23 mouse cellular contexts compared by ENCODE assay signal in genomic region chr14:28409390-28409789, GRCm38 (mm10).
DNase-seq lines count a peak whose midpoint lies in the region; ATAC-seq and TF ChIP-seq lines count a peak whose summit lies in the region.
"Had no signal": no experiment of that assay in that cellular context is flagged by ENCODE, and none has a peak within 500 bp of the region (broad histone marks: within the 10 kb centered on the region; RNA-seq: fewer than 3 reads in every experiment).

No protein-coding gene starts in this region.

- no peaks in the 10 kb centered on the region for H3K36me3 ChIP-seq in lung, embryonic 16.5 days (ENCODE audit: control insufficient read depth, insufficient read depth, low read length)
- no peaks in the 10 kb centered on the region for H3K36me3 ChIP-seq in stomach, embryonic 15.5 days
- H3K36me3 ChIP-seq in stomach, postnatal 0 days (ENCODE audit: control insufficient read depth, insufficient read depth, low read length) = no peaks in the 10 kb centered on the region
- H3K36me3 ChIP-seq in stomach, embryonic 16.5 days (ENCODE audit: control insufficient read depth, insufficient read depth, low read length) = no peaks in the 10 kb centered on the region
- H3K36me3 ChIP-seq: embryonic facial prominence, embryonic 12.5 days; embryonic facial prominence, embryonic 15.5 days; hindbrain, embryonic 12.5 days had no signal

- no peak for TF ChIP-seq EP300 in stomach, postnatal 0 days (optimal IDR thresholded peaks at IDR 0.05)

- 48% methylated on average over 1 of the region's 1 CpGs for WGBS in lung, embryonic 16.5 days
- WGBS in stomach, embryonic 15.5 days = 57% methylated on average over 1 of the region's 1 CpGs
- WGBS in stomach, postnatal 0 days = 76% methylated on average over 1 of the region's 1 CpGs
- 44% methylated on average over 1 of the region's 1 CpGs for WGBS in stomach, embryonic 16.5 days

- H3K4me3 ChIP-seq in lung, embryonic 16.5 days (ENCODE audit: low read length) = no peak overlapping the region
- H3K4me3 ChIP-seq in stomach, embryonic 15.5 days (replicated peaks) = no peak overlapping the region
- H3K4me3 ChIP-seq in stomach, postnatal 0 days (ENCODE audit: low read depth, low read length) = no peak overlapping the region
- no peak overlapping the region for H3K4me3 ChIP-seq in stomach, embryonic 16.5 days (replicated peaks; ENCODE audit: low read length)
- H3K4me3 ChIP-seq: embryonic facial prominence, embryonic 12.5 days; embryonic facial prominence, embryonic 15.5 days; gastrocnemius, adult 2 months; hindbrain, embryonic 12.5 days had no signal

- no peak overlapping the region for H3K27ac ChIP-seq in lung, embryonic 16.5 days (ENCODE audit: low read length)
- H3K27ac ChIP-seq in stomach, embryonic 15.5 days = no peak overlapping the region
- H3K27ac ChIP-seq in stomach, postnatal 0 days (replicated peaks) = no peak overlapping the region
- H3K27ac ChIP-seq in stomach, embryonic 16.5 days (ENCODE audit: low read length) = no peak overlapping the region
- H3K27ac ChIP-seq: embryonic facial prominence, embryonic 12.5 days; embryonic facial prominence, embryonic 15.5 days; gastrocnemius, adult 2 months; hindbrain, embryonic 12.5 days had no signal

- ATAC-seq in lung, embryonic 16.5 days (ENCODE audit: low read depth) = peak; percentile 62; the same call in 1 of the 2 replicates
- 0 out of 2 replicates have a peak, but pooled peaks have one; percentile 41 for ATAC-seq in stomach, embryonic 15.5 days (ENCODE audit: insufficient read depth, low FRiP score, low read depth)
- no peak; the same call in 1 of the 2 replicates for ATAC-seq in stomach, postnatal 0 days (ENCODE audit: low FRiP score, low TSS enrichment)
- peak; percentile 62; the same call in 1 of the 2 replicates for ATAC-seq in stomach, embryonic 16.5 days (ENCODE audit: insufficient read depth, low FRiP score)
- ATAC-seq: CD4-positive, CD25-positive, alpha-beta regulatory T cell, adult 4 months; forebrain, embryonic 14.5 days; forebrain, postnatal 0 days had no signal

- peak; percentile 1 for DNase-seq in kidney, postnatal 10 days
- no peak for DNase-seq in kidney, adult 18-20 months
- no peak for DNase-seq in lung, postnatal 4 days
- no peak for DNase-seq in stomach, postnatal 0 days (ENCODE audit: low spot score)
- no peak for DNase-seq in retina, embryonic 14.5 days (ENCODE audit: low spot score)
- DNase-seq: adrenal gland, adult 2 months; adrenal gland, postnatal 14 days; cerebellum, adult 11 months; cerebellum, adult 2 months; cerebellum, adult 9-11 months; cerebellum, postnatal 25 days; forebrain, postnatal 0 days; gastrocnemius, adult 2 months; gastrocnemius, postnatal 25 days had no signal

- H3K9me3 ChIP-seq in lung, embryonic 16.5 days (ENCODE audit: control insufficient read depth, low read length) = no peaks in the 10 kb centered on the region
- H3K9me3 ChIP-seq in stomach, embryonic 15.5 days = no peaks in the 10 kb centered on the region
- no peaks in the 10 kb centered on the region for H3K9me3 ChIP-seq in stomach, postnatal 0 days (ENCODE audit: control insufficient read depth, low read length)
- H3K9me3 ChIP-seq in stomach, embryonic 16.5 days (replicated peaks; ENCODE audit: control insufficient read depth, low read length) = no peaks in the 10 kb centered on the region
- H3K9me3 ChIP-seq: embryonic facial prominence, embryonic 12.5 days; embryonic facial prominence, embryonic 15.5 days; hindbrain, embryonic 12.5 days had no signal

- no peak for TF ChIP-seq CTCF in stomach, postnatal 0 days (IDR thresholded peaks at IDR 0.05; ENCODE audit: low read depth)

- H3K27me3 ChIP-seq in lung, embryonic 16.5 days (ENCODE audit: control insufficient read depth, insufficient read depth, low read depth, low read length) = no peaks in the 10 kb centered on the region
- no peaks in the 10 kb centered on the region for H3K27me3 ChIP-seq in stomach, embryonic 15.5 days (replicated peaks)
- H3K27me3 ChIP-seq in stomach, postnatal 0 days (ENCODE audit: control insufficient read depth, insufficient read depth, low read length) = no peaks in the 10 kb centered on the region
- H3K27me3 ChIP-seq in stomach, embryonic 16.5 days (ENCODE audit: control insufficient read depth, insufficient read depth, low read length) = no peaks in the 10 kb centered on the region
- H3K27me3 ChIP-seq: embryonic facial prominence, embryonic 12.5 days; embryonic facial prominence, embryonic 15.5 days; hindbrain, embryonic 12.5 days had no signal

- no peak overlapping the region for H3K9ac ChIP-seq in lung, embryonic 16.5 days (ENCODE audit: low read length)
- no peak overlapping the region for H3K9ac ChIP-seq in stomach, embryonic 15.5 days
- H3K9ac ChIP-seq in stomach, postnatal 0 days (ENCODE audit: low read length) = no peak overlapping the region
- H3K9ac ChIP-seq in stomach, embryonic 16.5 days (ENCODE audit: low read length) = no peak overlapping the region
- H3K9ac ChIP-seq: embryonic facial prominence, embryonic 12.5 days; embryonic facial prominence, embryonic 15.5 days; forebrain, postnatal 0 days; hindbrain, embryonic 12.5 days had no signal

- H3K4me2 ChIP-seq in lung, embryonic 16.5 days (ENCODE audit: low read depth, low read length) = no peak overlapping the region
- no peak overlapping the region for H3K4me2 ChIP-seq in stomach, embryonic 15.5 days
- H3K4me2 ChIP-seq in stomach, postnatal 0 days (replicated peaks; ENCODE audit: low read depth) = no peak overlapping the region
- H3K4me2 ChIP-seq in stomach, embryonic 16.5 days (ENCODE audit: low read depth, low read length) = no peak overlapping the region
- H3K4me2 ChIP-seq: embryonic facial prominence, embryonic 12.5 days; embryonic facial prominence, embryonic 15.5 days; heart, embryonic 11.5 days; hindbrain, embryonic 12.5 days had no signal

- H3K4me1 ChIP-seq in lung, embryonic 16.5 days (replicated peaks; ENCODE audit: control insufficient read depth, insufficient read depth, low read length) = no peaks in the 10 kb centered on the region
- H3K4me1 ChIP-seq in stomach, embryonic 15.5 days = 0 out of 2 replicates have a peak, but pooled peaks cover 6% of the 10 kb centered on the region
- no peaks in the 10 kb centered on the region for H3K4me1 ChIP-seq in stomach, postnatal 0 days (replicated peaks; ENCODE audit: control insufficient read depth, insufficient read depth)
- peaks cover 10% of the 10 kb centered on the region; the same call in 1 of the 2 replicates for H3K4me1 ChIP-seq in stomach, embryonic 16.5 days (ENCODE audit: control insufficient read depth, insufficient read depth, low read length)
- H3K4me1 ChIP-seq: hindbrain, embryonic 12.5 days had no signal
